Mouse (Mus musculus): ENCODE measurements around the gene Pepd.

- TF ChIP-seq CTCF (IDR thresholded peaks at IDR 0.05; ENCODE audit: extremely low read depth, insufficient read depth, low read length) (no peak), POLR2A (IDR thresholded peaks at IDR 0.05; ENCODE audit: extremely low read depth, insufficient read depth, low read length) (no peak)
Observed at GRCm38 (mm10) chr7:35058329-35058728, 146.2 kb downstream of the Pepd start.

Measured in cortical plate, adult 2 months (tissue).